Mouse (Mus musculus) testis, adult 2 months (tissue): ENCODE data around the gene H2-Q1.

Experiments
- CTCF ChIP-seq: fragments of 200-500 bp; IDR thresholded peaks from 2 replicates; pipeline ENCODE4 v1.5.1; 2012; ENCODE audit warnings: low read depth, mild to moderate bottlenecking, inconsistent platforms, low read length, moderate library complexity; ENCODE audit not compliant: control insufficient read depth, insufficient read depth, insufficient replicate concordance
- POLR2A ChIP-seq: fragments of 200-500 bp; IDR thresholded peaks from 2 replicates; pipeline ENCODE4 v1.6.1; 2012; ENCODE audit warnings: low read depth, mild to moderate bottlenecking, inconsistent platforms, low read length, moderate library complexity; ENCODE audit not compliant: control insufficient read depth

DNA sequence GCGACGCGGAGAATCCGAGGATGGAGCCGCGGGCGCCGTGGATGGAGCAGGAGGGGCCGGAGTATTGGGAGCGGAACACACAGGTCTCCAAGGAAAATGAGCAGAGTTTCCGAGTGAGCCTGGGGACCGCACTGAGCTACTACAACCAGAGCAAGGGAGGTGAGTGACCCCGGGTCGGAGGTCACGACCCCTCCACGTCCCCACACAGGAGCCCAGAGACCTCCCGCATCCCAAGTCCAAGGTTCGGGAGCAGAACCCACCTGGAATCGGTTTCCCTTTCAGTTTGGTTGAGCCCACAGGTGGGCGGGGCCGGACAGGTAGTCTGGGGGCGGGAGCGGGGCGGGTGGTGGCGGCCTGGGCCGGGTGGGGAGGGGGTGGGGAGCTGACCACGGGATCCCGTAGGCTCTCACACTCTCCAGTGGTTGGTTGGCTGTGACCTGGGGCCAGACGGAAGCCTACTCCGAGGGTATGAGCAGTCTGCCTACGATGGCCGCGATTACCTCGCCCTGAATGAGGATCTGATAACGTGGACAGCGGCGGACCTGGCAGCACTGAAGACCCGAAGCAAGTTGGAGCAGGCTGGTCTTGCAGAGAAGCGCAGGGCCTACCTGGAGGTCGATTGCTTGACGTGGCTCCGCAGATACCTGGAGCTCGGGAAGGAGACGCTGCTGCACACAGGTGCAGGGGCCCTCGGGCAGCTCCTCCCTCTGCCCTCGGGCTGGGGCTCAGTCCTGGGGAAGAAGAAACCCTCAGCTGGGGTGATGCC lies 22.7 kb downstream of the H2-Q1 start:
- TF ChIP-seq POLR2A (no peak), CTCF (no peak)
